Mouse (Mus musculus): ENCODE results near the gene Cldn14. TPM values are rescaled to one million over a fixed set of nuclear protein-coding genes. Genes with fewer than 3 reads are reported as not detected.
"Not testable (repeated sequence)": the region's sequence is repeated elsewhere in the genome, so short reads cannot be mapped to it uniquely, and the experiment has no call there.

The Cldn14 gene
- polyA plus RNA-seq, 1 experiment from 2014 or later: not detected

GRCm38 (mm10) chr16:94032270-94032669 lies 23.6 kb upstream of the Cldn14 start:
- H3K9me3 ChIP-seq: no peaks in the 10 kb centered on the region
- no peaks in the 10 kb centered on the region for H3K27me3 ChIP-seq
- no peak overlapping the region for H3K4me2 ChIP-seq (replicated peaks)
- no peak overlapping the region for H3K27ac ChIP-seq (replicated peaks)
- no peaks in the 10 kb centered on the region for H3K36me3 ChIP-seq
- no peak overlapping the region for H3K4me3 ChIP-seq
- no peak overlapping the region for H3K9ac ChIP-seq (replicated peaks)
- ATAC-seq (ENCODE audit: low FRiP score, low read depth): no peak
- no peaks in the 10 kb centered on the region for H3K4me1 ChIP-seq
- WGBS: 90% methylated on average over 5 of the region's 5 CpGs

GRCm38 (mm10) chr16:94023352-94024280 lies 15.0 kb upstream of the Cldn14 start:
- Histone ChIP-seq H3K4me2 (replicated peaks) (no peak overlapping the region), H3K4me3 (no peak overlapping the region), H3K9me3 (peaks cover 7% of the 10 kb centered on the region; the same call in 1 of the 2 replicates), H3K27ac (replicated peaks) (no peak overlapping the region), H3K4me1 (no peaks in the 10 kb centered on the region), H3K36me3 (no peaks in the 10 kb centered on the region), H3K9ac (replicated peaks) (no peak overlapping the region), H3K27me3 (no peaks in the 10 kb centered on the region)
- no peak for ATAC-seq (ENCODE audit: low FRiP score, low read depth)
- 78% methylated on average over 28 of the region's 28 CpGs for WGBS

GRCm38 (mm10) chr16:94019725-94020124 lies 11.1 kb upstream of the Cldn14 start:
- WGBS: 70% methylated on average over 8 of the region's 8 CpGs
- not testable (repeated sequence) for H3K36me3 ChIP-seq

GRCm38 (mm10) chr16:94017953-94018352 lies 9.3 kb upstream of the Cldn14 start:
- Histone ChIP-seq H3K27ac (replicated peaks) (no peak overlapping the region), H3K36me3 (no peaks in the 10 kb centered on the region), H3K9me3 (no peaks in the 10 kb centered on the region), H3K4me3 (no peak overlapping the region), H3K9ac (replicated peaks) (no peak overlapping the region), H3K27me3 (no peaks in the 10 kb centered on the region), H3K4me1 (no peaks in the 10 kb centered on the region), H3K4me2 (replicated peaks) (no peak overlapping the region)
- no peak for ATAC-seq (ENCODE audit: low FRiP score, low read depth)
- WGBS: 75% methylated on average over 4 of the region's 4 CpGs

More at GRCm38 (mm10) chr16:94019725-94020124, 11.1 kb upstream of the Cldn14 start:
- H3K27ac ChIP-seq (replicated peaks); H3K9ac ChIP-seq (replicated peaks); H3K9me3 ChIP-seq; H3K4me1 ChIP-seq; H3K27me3 ChIP-seq; H3K4me3 ChIP-seq; H3K4me2 ChIP-seq (replicated peaks); ATAC-seq (ENCODE audit: low FRiP score, low read depth): not testable (repeated sequence)

GRCm38 (mm10) chr16:94014489-94015096 lies 6.0 kb upstream of the Cldn14 start:
- no peak overlapping the region for H3K4me3 ChIP-seq
- no peak overlapping the region for H3K27ac ChIP-seq (replicated peaks)
- 79% methylated on average over 5 of the region's 5 CpGs for WGBS
- H3K9ac ChIP-seq (replicated peaks): no peak overlapping the region
- H3K4me2 ChIP-seq (replicated peaks): no peak overlapping the region
- no peaks in the 10 kb centered on the region for H3K4me1 ChIP-seq
- no peaks in the 10 kb centered on the region for H3K36me3 ChIP-seq
- no peaks in the 10 kb centered on the region for H3K27me3 ChIP-seq
- H3K9me3 ChIP-seq: no peaks in the 10 kb centered on the region
- ATAC-seq (ENCODE audit: low FRiP score, low read depth): no peak

GRCm38 (mm10) chr16:94013328-94014086 lies 4.9 kb upstream of the Cldn14 start:
- ATAC-seq (ENCODE audit: low FRiP score, low read depth); H3K4me2 ChIP-seq (replicated peaks): not testable (repeated sequence)
- 88% methylated on average over 8 of the region's 8 CpGs for WGBS

GRCm38 (mm10) chr16:94011224-94011623 lies 2.6 kb upstream of the Cldn14 start:
- Histone ChIP-seq H3K4me2 (replicated peaks) (no peak overlapping the region), H3K9me3 (no peaks in the 10 kb centered on the region), H3K9ac (replicated peaks) (no peak overlapping the region), H3K27ac (replicated peaks) (no peak overlapping the region), H3K36me3 (no peaks in the 10 kb centered on the region), H3K4me1 (peaks cover 6% of the 10 kb centered on the region; the same call in 1 of the 2 replicates), H3K27me3 (0 out of 2 replicates have a peak, but pooled peaks cover 2% of the 10 kb centered on the region), H3K4me3 (no peak overlapping the region)
- 29% methylated on average over 5 of the region's 5 CpGs for WGBS
- no peak for ATAC-seq (ENCODE audit: low FRiP score, low read depth)

More at GRCm38 (mm10) chr16:94013328-94014086, 4.9 kb upstream of the Cldn14 start:
- H3K4me1 ChIP-seq; H3K9ac ChIP-seq (replicated peaks); H3K9me3 ChIP-seq; H3K4me3 ChIP-seq; H3K36me3 ChIP-seq; H3K27me3 ChIP-seq; H3K27ac ChIP-seq (replicated peaks): not testable (repeated sequence)

- WGBS: 81% methylated on average over 3 of the region's 3 CpGs
- H3K27ac ChIP-seq (replicated peaks): no peak overlapping the region
These were observed 2.0 kb upstream of the Cldn14 start for GRCm38 (mm10) chr16:94010633-94011032.

GRCm38 (mm10) chr16:94010156-94010555 lies 1.5 kb upstream of the Cldn14 start:
- ATAC-seq (ENCODE audit: low FRiP score, low read depth): no peak
- H3K27ac ChIP-seq (replicated peaks): no peak overlapping the region
- 0 out of 2 replicates have a peak, but pooled peaks cover 2% of the 10 kb centered on the region for H3K27me3 ChIP-seq
- H3K4me3 ChIP-seq: no peak overlapping the region
- WGBS: 81% methylated on average over 5 of the region's 5 CpGs
- H3K9me3 ChIP-seq: no peaks in the 10 kb centered on the region
- no peak overlapping the region for H3K4me2 ChIP-seq (replicated peaks)
- peaks cover 6% of the 10 kb centered on the region; the same call in 1 of the 2 replicates for H3K4me1 ChIP-seq
- H3K36me3 ChIP-seq: no peaks in the 10 kb centered on the region
- no peak overlapping the region for H3K9ac ChIP-seq (replicated peaks)

More at GRCm38 (mm10) chr16:94010633-94011032, 2.0 kb upstream of the Cldn14 start:
- Histone ChIP-seq H3K36me3 (no peaks in the 10 kb centered on the region), H3K4me1 (peaks cover 6% of the 10 kb centered on the region; the same call in 1 of the 2 replicates), H3K4me2 (replicated peaks) (no peak overlapping the region), H3K9ac (replicated peaks) (no peak overlapping the region), H3K27me3 (0 out of 2 replicates have a peak, but pooled peaks cover 2% of the 10 kb centered on the region), H3K9me3 (no peaks in the 10 kb centered on the region), H3K4me3 (no peak overlapping the region)
- no peak for ATAC-seq (ENCODE audit: low FRiP score, low read depth)

GRCm38 (mm10) chr16:94009356-94009755 lies 719 bp upstream of the Cldn14 start:
- Histone ChIP-seq H3K36me3 (no peaks in the 10 kb centered on the region), H3K4me2 (replicated peaks) (no peak overlapping the region), H3K27me3 (0 out of 2 replicates have a peak, but pooled peaks cover 2% of the 10 kb centered on the region), H3K27ac (replicated peaks) (no peak overlapping the region), H3K4me1 (peaks cover 6% of the 10 kb centered on the region; the same call in 1 of the 2 replicates), H3K9ac (replicated peaks) (no peak overlapping the region), H3K9me3 (no peaks in the 10 kb centered on the region), H3K4me3 (no peak overlapping the region)
- WGBS: 74% methylated on average over 5 of the region's 5 CpGs
- ATAC-seq (ENCODE audit: low FRiP score, low read depth): no peak
